ENCODE assay signal across 21 mouse cellular contexts in genomic region chr17:94738173-94738572, GRCm38 (mm10).
"Had no signal": no experiment of that assay in that cellular context is flagged by ENCODE, and none has a peak within 500 bp of the region (broad histone marks: within the 10 kb centered on the region; RNA-seq: fewer than 3 reads in every experiment).

No protein-coding gene starts in this region.

- H3K4me1 ChIP-seq: lung, embryonic 15.5 days; megakaryocyte, embryonic 14.5 days; midbrain, embryonic 13.5 days; midbrain, embryonic 15.5 days; neural tube, embryonic 13.5 days; neural tube, embryonic 15.5 days; stomach, embryonic 15.5 days had no signal

- H3K27me3 ChIP-seq: lung, embryonic 15.5 days; megakaryocyte, embryonic 14.5 days; midbrain, embryonic 13.5 days; midbrain, embryonic 15.5 days; neural tube, embryonic 13.5 days; neural tube, embryonic 15.5 days; stomach, embryonic 15.5 days had no signal

- H3K27ac ChIP-seq: lung, embryonic 15.5 days; macrophage; midbrain, embryonic 13.5 days; midbrain, embryonic 15.5 days; neural tube, embryonic 13.5 days; neural tube, embryonic 15.5 days; stomach, embryonic 15.5 days; stomach, postnatal 0 days had no signal

- DNase-seq: liver, postnatal 0 days; lung, adult 2 months; lung, postnatal 14 days; lung, postnatal 36 days; retina, postnatal 1 day; right cerebral cortex, adult 18-20 months; right cerebral cortex, postnatal 25 days; right cerebral cortex, postnatal 4 days; spleen, adult 18-20 months; thymus, adult 2 months; thymus, postnatal 25 days; thymus, postnatal 4 days had no signal

- H3K36me3 ChIP-seq: midbrain, embryonic 15.5 days; stomach, embryonic 15.5 days had no signal

- H3K4me3 ChIP-seq: lung, embryonic 15.5 days; megakaryocyte, embryonic 14.5 days; midbrain, embryonic 13.5 days; midbrain, embryonic 15.5 days; neural tube, embryonic 13.5 days; neural tube, embryonic 15.5 days; stomach, embryonic 15.5 days had no signal

- H3K9me3 ChIP-seq: lung, embryonic 15.5 days; megakaryocyte, embryonic 14.5 days; midbrain, embryonic 13.5 days; midbrain, embryonic 15.5 days; neural tube, embryonic 13.5 days; neural tube, embryonic 15.5 days; stomach, embryonic 15.5 days had no signal

- H3K9ac ChIP-seq: liver, postnatal 0 days; lung, embryonic 15.5 days; midbrain, embryonic 13.5 days; midbrain, embryonic 15.5 days; neural tube, embryonic 13.5 days; neural tube, embryonic 15.5 days; stomach, embryonic 15.5 days had no signal
